Mouse (Mus musculus): ENCODE data around the gene Klhl29.

Klhl29 gene

GRCm38 (mm10) chr12:5252569-5252968 lies 122.9 kb downstream of the Klhl29 start:
- no peak for DNase-seq

GRCm38 (mm10) chr12:5250042-5250441 lies 125.4 kb downstream of the Klhl29 start:
- DNase-seq: peak; percentile 72 to 90

GRCm38 (mm10) chr12:5249068-5249467 lies 126.4 kb downstream of the Klhl29 start:
- DNase-seq: no peak

- DNase-seq: no peak
Observed at GRCm38 (mm10) chr12:5247505-5247904, 128.0 kb downstream of the Klhl29 start.

GRCm38 (mm10) chr12:5246721-5247341 lies 128.7 kb downstream of the Klhl29 start:
- no peak for DNase-seq

- no peak for DNase-seq
Observed at GRCm38 (mm10) chr12:5246193-5246621, 129.3 kb downstream of the Klhl29 start.

GRCm38 (mm10) chr12:5245207-5245597 lies 130.3 kb downstream of the Klhl29 start:
- DNase-seq: no peak

GRCm38 (mm10) chr12:5244431-5245206 lies 130.9 kb downstream of the Klhl29 start:
- no peak for DNase-seq

- DNase-seq: no peak
Observed at GRCm38 (mm10) chr12:5243867-5244266, 131.6 kb downstream of the Klhl29 start.

GRCm38 (mm10) chr12:5243449-5243848 lies 132.0 kb downstream of the Klhl29 start:
- DNase-seq: no peak

- DNase-seq: no peak
Observed at GRCm38 (mm10) chr12:5242551-5243330, 132.7 kb downstream of the Klhl29 start.

- no peak for DNase-seq
Observed at GRCm38 (mm10) chr12:5239451-5240245, 135.8 kb downstream of the Klhl29 start.

GRCm38 (mm10) chr12:5237078-5237477 lies 138.4 kb downstream of the Klhl29 start:
- peak; percentile 66 to 81 for DNase-seq

GRCm38 (mm10) chr12:5235596-5235995 lies 139.9 kb downstream of the Klhl29 start:
- no peak for DNase-seq

GRCm38 (mm10) chr12:5230504-5230903 lies 145.0 kb downstream of the Klhl29 start:
- no peak for DNase-seq

- DNase-seq: peak in 1 of 2 experiments; percentile 59
Observed at GRCm38 (mm10) chr12:5226676-5227654, 148.5 kb downstream of the Klhl29 start.

- no peak for DNase-seq
Observed at GRCm38 (mm10) chr12:5223595-5223994, 151.9 kb downstream of the Klhl29 start.

GRCm38 (mm10) chr12:5222439-5223202 lies 152.9 kb downstream of the Klhl29 start:
- DNase-seq: no peak

GRCm38 (mm10) chr12:5219913-5220575 lies 155.4 kb downstream of the Klhl29 start:
- no peak for DNase-seq

All from kidney, postnatal 25 days (tissue).